ENCODE assay signal across 28 mouse cellular contexts in genomic region chr4:72400759-72401158, GRCm38 (mm10).
"Had no signal": no experiment of that assay in that cellular context is flagged by ENCODE, and none has a peak within 500 bp of the region (broad histone marks: within the 10 kb centered on the region; RNA-seq: fewer than 3 reads in every experiment).

No protein-coding gene starts in this region.

- H3K27me3 ChIP-seq: limb, embryonic 12.5 days; limb, embryonic 13.5 days; limb, embryonic 15.5 days; liver, embryonic 12.5 days; liver, embryonic 13.5 days; liver, embryonic 15.5 days; lung, embryonic 15.5 days; megakaryocyte, embryonic 14.5 days; midbrain, embryonic 12.5 days; midbrain, embryonic 13.5 days; midbrain, embryonic 15.5 days; neural tube, embryonic 12.5 days had no signal

- H3K4me3 ChIP-seq: left cerebral cortex, adult 2 months; limb, embryonic 10.5 days; limb, embryonic 12.5 days; limb, embryonic 13.5 days; limb, embryonic 15.5 days; liver, embryonic 12.5 days; liver, embryonic 13.5 days; liver, embryonic 15.5 days; lung, embryonic 15.5 days; megakaryocyte, embryonic 14.5 days; midbrain, embryonic 10.5 days; midbrain, embryonic 12.5 days; midbrain, embryonic 13.5 days; midbrain, embryonic 15.5 days; myocyte; neural tube, embryonic 12.5 days had no signal

- H3K4me1 ChIP-seq: limb, embryonic 10.5 days; limb, embryonic 12.5 days; limb, embryonic 13.5 days; limb, embryonic 15.5 days; liver, embryonic 12.5 days; liver, embryonic 13.5 days; liver, embryonic 15.5 days; lung, embryonic 15.5 days; megakaryocyte, embryonic 14.5 days; midbrain, embryonic 10.5 days; midbrain, embryonic 12.5 days; midbrain, embryonic 13.5 days; midbrain, embryonic 15.5 days; neural tube, embryonic 12.5 days had no signal

- H3K9ac ChIP-seq: limb, embryonic 12.5 days; limb, embryonic 13.5 days; limb, embryonic 15.5 days; liver, embryonic 12.5 days; liver, embryonic 13.5 days; liver, embryonic 14.5 days; liver, embryonic 15.5 days; liver, postnatal 0 days; lung, embryonic 14.5 days; lung, embryonic 15.5 days; midbrain, embryonic 12.5 days; midbrain, embryonic 13.5 days; midbrain, embryonic 15.5 days; neural tube, embryonic 12.5 days had no signal

- DNase-seq: left cerebral cortex, postnatal 4 days; liver, embryonic 13.5 days; liver, postnatal 0 days; lung, adult 18-20 months; lung, adult 2 months; lung, embryonic 14.5 days; lung, postnatal 10 days; lung, postnatal 14 days; lung, postnatal 36 days; lung, postnatal 4 days; midbrain, embryonic 14.5 days had no signal

- H3K27ac ChIP-seq: left cerebral cortex, adult 2 months; limb, embryonic 10.5 days; limb, embryonic 12.5 days; limb, embryonic 13.5 days; limb, embryonic 15.5 days; liver, embryonic 12.5 days; liver, embryonic 13.5 days; liver, embryonic 14.5 days; liver, embryonic 15.5 days; lung, embryonic 15.5 days; macrophage; midbrain, embryonic 10.5 days; midbrain, embryonic 12.5 days; midbrain, embryonic 13.5 days; midbrain, embryonic 15.5 days; neural tube, embryonic 12.5 days had no signal

- H3K36me3 ChIP-seq: limb, embryonic 10.5 days; limb, embryonic 12.5 days; limb, embryonic 13.5 days; limb, embryonic 15.5 days; liver, embryonic 12.5 days; liver, embryonic 13.5 days; liver, embryonic 15.5 days; lung, embryonic 15.5 days; midbrain, embryonic 10.5 days; midbrain, embryonic 12.5 days; midbrain, embryonic 13.5 days; midbrain, embryonic 15.5 days; neural tube, embryonic 12.5 days had no signal
